Mouse (Mus musculus): ENCODE measurements around the gene Cdan1.

Gene Cdan1

GRCm38 (mm10) chr2:120849449-120850423, at the start of gene Cdan1:
Cdan1 (minus strand) TSS chr2:120850128.
- DNase-seq (ENCODE audit: low read depth, low spot score): peak; percentile 57

GRCm38 (mm10) chr2:120896361-120896760, 46.4 kb upstream of the Cdan1 start:
- DNase-seq (ENCODE audit: low read depth, low spot score): no peak

DNA sequence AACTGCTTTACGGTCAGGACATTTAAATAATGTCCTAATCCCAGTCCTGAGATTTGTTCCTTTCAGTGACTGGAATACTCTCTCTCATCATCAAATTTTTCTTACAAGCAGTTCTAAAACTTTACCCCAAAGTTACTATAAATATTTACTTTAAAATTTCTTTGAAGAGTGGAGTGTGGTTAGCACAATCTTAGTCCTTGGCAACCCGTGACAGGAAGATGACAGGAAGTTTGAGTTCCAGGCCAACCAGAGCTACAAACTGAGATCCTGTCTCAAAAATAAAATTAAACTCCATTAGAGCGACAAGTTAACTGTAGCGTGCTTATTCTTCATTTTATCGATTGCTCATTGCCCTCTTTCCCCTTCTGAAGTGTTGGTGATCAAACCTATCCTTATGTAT, 37.7 kb upstream of the Cdan1 start:
- DNase-seq (ENCODE audit: low read depth, low spot score): no peak

- DNase-seq (ENCODE audit: low read depth, low spot score): no peak
Measured at GRCm38 (mm10) chr2:120873192-120873591, 23.3 kb upstream of the Cdan1 start.

GRCm38 (mm10) chr2:120871447-120872336, 21.8 kb upstream of the Cdan1 start:
- peak; percentile 44 for DNase-seq (ENCODE audit: low read depth, low spot score)

DNA sequence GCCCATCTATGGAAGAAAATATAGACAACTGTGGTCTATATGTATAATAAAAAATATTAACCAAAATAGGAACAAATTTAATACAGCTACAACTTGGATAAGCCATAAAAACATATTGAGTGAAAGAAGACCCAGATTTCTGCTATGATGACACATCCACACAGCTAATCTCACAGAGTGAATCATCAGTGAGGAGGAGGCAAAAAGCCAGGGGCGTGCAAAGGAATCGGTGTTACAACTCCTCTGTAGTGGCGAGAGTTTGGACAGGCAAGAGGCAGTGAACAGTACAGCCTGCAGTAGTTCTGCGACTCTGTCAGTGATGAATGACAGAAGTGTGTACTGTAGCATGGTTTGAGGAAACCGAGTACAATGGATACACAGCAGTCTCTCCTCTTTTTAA, 17.4 kb upstream of the Cdan1 start:
- DNase-seq (ENCODE audit: low read depth, low spot score): peak; percentile 98

DNA sequence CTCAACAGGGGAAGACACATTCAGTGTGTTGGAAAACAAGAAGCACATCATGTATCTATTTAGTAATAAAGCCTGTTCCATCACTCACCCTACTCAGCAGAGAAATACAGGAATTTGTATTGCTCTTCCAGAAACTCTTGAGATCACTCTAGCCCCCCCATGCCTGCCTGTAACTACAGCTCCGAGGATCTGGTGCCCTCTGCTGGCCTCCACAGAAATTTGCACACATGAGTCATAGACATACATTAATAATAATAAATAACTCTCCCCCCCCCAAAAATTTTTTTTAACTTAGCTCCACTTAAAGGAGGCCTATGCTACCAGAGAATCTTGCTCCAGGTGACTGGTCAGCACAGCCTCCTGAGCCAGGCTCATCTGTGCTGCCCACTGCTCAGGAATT, 16.6 kb upstream of the Cdan1 start:
- DNase-seq (ENCODE audit: low read depth, low spot score): peak; percentile 77

DNA sequence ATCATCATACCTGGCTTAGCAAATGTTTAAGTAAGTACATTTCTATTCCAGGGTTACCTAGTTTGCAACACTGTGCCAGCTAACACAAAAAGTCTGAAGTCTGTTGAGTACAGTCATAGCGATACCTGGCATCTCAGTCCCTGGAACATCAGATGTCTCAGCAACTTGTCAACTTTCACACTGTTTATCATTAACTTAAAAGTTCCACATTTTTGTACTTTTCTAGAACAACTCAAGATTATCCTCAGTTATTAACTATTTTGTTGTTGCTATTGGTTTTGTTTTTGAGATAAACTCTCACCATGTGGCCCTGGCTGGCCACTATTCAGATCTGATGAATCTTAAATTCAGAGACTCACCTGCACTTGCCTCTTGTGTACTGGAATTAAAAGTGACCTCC, 13.5 kb upstream of the Cdan1 start:
- DNase-seq (ENCODE audit: low read depth, low spot score): no peak

- no peak for DNase-seq (ENCODE audit: low read depth, low spot score)
Measured at GRCm38 (mm10) chr2:120860699-120861098, 10.8 kb upstream of the Cdan1 start.

- no peak for DNase-seq (ENCODE audit: low read depth, low spot score)
Measured at GRCm38 (mm10) chr2:120858131-120858530, 8.2 kb upstream of the Cdan1 start.

- no peak for DNase-seq (ENCODE audit: low read depth, low spot score)
Measured at GRCm38 (mm10) chr2:120853151-120853550, 3.2 kb upstream of the Cdan1 start.

GRCm38 (mm10) chr2:120852626-120853025, 2.7 kb upstream of the Cdan1 start:
- no peak for DNase-seq (ENCODE audit: low read depth, low spot score)

GRCm38 (mm10) chr2:120850424-120851082, 625 bp upstream of the Cdan1 start, which contains the start of gene Ttbk2:
Ttbk2 (minus strand) TSS chr2:120850604.
- DNase-seq (ENCODE audit: low read depth, low spot score): peak; percentile 99

DNA sequence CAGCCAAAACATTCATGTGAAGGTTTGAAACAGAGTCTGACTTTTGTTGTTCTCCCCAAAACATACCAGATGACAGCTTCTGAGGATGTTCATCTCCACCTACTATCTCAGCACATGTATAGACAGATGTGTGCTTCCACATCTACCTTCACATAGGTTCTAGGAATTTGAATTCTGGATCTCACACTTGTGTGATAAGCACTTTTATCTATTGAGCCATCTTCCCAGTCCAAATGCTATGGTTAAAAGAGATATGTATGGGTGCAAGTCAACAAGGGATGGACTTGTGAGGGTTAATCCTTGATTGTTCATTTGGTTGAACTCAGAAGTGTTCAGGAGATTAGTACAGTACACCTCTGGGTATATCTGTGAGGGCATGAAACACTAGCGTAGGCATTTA, 4.6 kb downstream of the Cdan1 start:
- DNase-seq (ENCODE audit: low read depth, low spot score): no peak

- DNase-seq (ENCODE audit: low read depth, low spot score): no peak
Measured at GRCm38 (mm10) chr2:120843990-120844389, 5.9 kb downstream of the Cdan1 start.

- no peak for DNase-seq (ENCODE audit: low read depth, low spot score)
Measured at GRCm38 (mm10) chr2:120841211-120841610, 8.7 kb downstream of the Cdan1 start.

GRCm38 (mm10) chr2:120835167-120835566, 14.8 kb downstream of the Cdan1 start:
- DNase-seq (ENCODE audit: low read depth, low spot score): no peak

- no peak for DNase-seq (ENCODE audit: low read depth, low spot score)
Measured at GRCm38 (mm10) chr2:120826936-120827638, 22.8 kb downstream of the Cdan1 start.

GRCm38 (mm10) chr2:120770265-120770935, 79.5 kb downstream of the Cdan1 start:
- peak; percentile 54 for DNase-seq (ENCODE audit: low read depth, low spot score)

- DNase-seq (ENCODE audit: low read depth, low spot score): no peak
Measured at GRCm38 (mm10) chr2:120761922-120762321, 88.0 kb downstream of the Cdan1 start.

Measured in 3T3-L1 (cell line).